Mouse (Mus musculus) liver, embryonic 14.5 days (tissue): ENCODE data around the gene Them7. TPM values are rescaled to one million over a fixed set of nuclear protein-coding genes. Genes with fewer than 3 reads are reported as not detected.

Source experiments
- ATAC-seq: fragments of 200-750 bp; cut with Nextera tagmentation; 2 replicates; pipeline ENCODE4 v1.8.0; 2017; ENCODE audit warnings: moderate number of reproducible peaks, mild to moderate bottlenecking, moderate library complexity; ENCODE audit not compliant: insufficient read depth
- DNase-seq, 3 experiments: peaks; one replicate each; pipeline ENCODE4 v3.0.0-alpha.2; 2012 to 2013; ENCODE audit warnings: low read depth in 3 of 3, low spot score in 3 of 3
- H3K27ac ChIP-seq: fragments of 300-500 bp; sonication (generic); 2 replicates; pipeline ENCODE4 v1.5.1; 2014; ENCODE audit warnings: moderate library complexity, mild to moderate bottlenecking, control low read depth, inconsistent platforms
- H3K27me3 ChIP-seq: fragments of 300-500 bp; sonication (generic); 2 replicates; pipeline ENCODE4 v1.6.1; 2014; ENCODE audit warnings: mild to moderate bottlenecking, low read length, moderate library complexity; ENCODE audit not compliant: control insufficient read depth, insufficient read depth
- H3K36me3 ChIP-seq: fragments of 300-500 bp; sonication (generic); replicated peaks from 2 replicates; pipeline ENCODE4 v1.6.1; 2014; ENCODE audit warnings: low read depth; ENCODE audit not compliant: control insufficient read depth, insufficient read depth
- H3K4me1 ChIP-seq, 2 experiments: fragments of 200-500 bp in 1 of 2; fragments of 300-500 bp in 1 of 2; sonication (generic) in 1 of 2; replicated peaks; 2 replicates each; pipeline ENCODE4 v1.6.1; 2012 to 2014; ENCODE audit warnings: antibody characterized with exemption in 1 of 2, inconsistent platforms in 1 of 2, low read length in 1 of 2; ENCODE audit not compliant: control insufficient read depth in 2 of 2, insufficient read depth in 2 of 2
- H3K4me2 ChIP-seq: fragments of 300-500 bp; sonication (generic); 2 replicates; pipeline ENCODE4 v1.6.1; 2014; ENCODE audit warnings: low read depth, mild to moderate bottlenecking, control low read depth, moderate library complexity
- H3K4me3 ChIP-seq, 2 experiments: fragments of 200-500 bp in 1 of 2; fragments of 300-500 bp in 1 of 2; sonication (generic) in 1 of 2; 2 replicates each; pipeline ENCODE4 v1.5.1; 2012 to 2014; ENCODE audit warnings: low read depth in 2 of 2, low read length in 2 of 2, mild to moderate bottlenecking in 2 of 2, control low read depth in 1 of 2, inconsistent platforms in 1 of 2, moderate library complexity in 1 of 2; ENCODE audit not compliant: insufficient read depth in 1 of 2
- H3K9ac ChIP-seq: fragments of 300-500 bp; sonication (generic); replicated peaks from 2 replicates; pipeline ENCODE4 v1.6.1; 2014; ENCODE audit warnings: mild to moderate bottlenecking, control low read depth, moderate library complexity
- H3K9me3 ChIP-seq: fragments of 300-500 bp; sonication (generic); 2 replicates; pipeline ENCODE4 v1.6.1; 2016; ENCODE audit warnings: low read length, mixed read lengths; ENCODE audit not compliant: control insufficient read depth
- CTCF ChIP-seq: IDR thresholded peaks from 2 replicates; pipeline ENCODE4 v1.5.1; 2016; ENCODE audit warnings: antibody characterized with exemption, low read depth, control low read depth
- EP300 ChIP-seq: IDR thresholded peaks from 2 replicates; pipeline ENCODE4 v1.6.1; 2016; ENCODE audit warnings: antibody characterized with exemption, low read depth
- WGBS: fragments of 180-500 bp; shearing (Covaris S2); extraction: QIAGEN DNeasy Blood & Tissue Kit; methylation state at CpG from one replicate; pipeline ENCODE4 v1.1.7; 2014; ENCODE audit not compliant: insufficient replicate concordance; 5-methylcytosine and 5-hydroxymethylcytosine counted together
- polyA plus RNA-seq, 2 experiments: library from polyadenylated mRNA; depleted of rRNA in 1 of 2; stranded (reverse) in 1 of 2; unstranded in 1 of 2; fragments of >200 nt; fragmentation: Nextera tagmentation in 1 of 2; extraction: Ambion mirVana in 1 of 2; gene quantifications; 2 replicates each; pipeline versions ENCODE4 v1.2.1 to v1.2.3; 2012 to 2014

The Them7 gene
- polyA plus RNA-seq, 2 experiments, result 0.67 to 1.5 TPM

DNA sequence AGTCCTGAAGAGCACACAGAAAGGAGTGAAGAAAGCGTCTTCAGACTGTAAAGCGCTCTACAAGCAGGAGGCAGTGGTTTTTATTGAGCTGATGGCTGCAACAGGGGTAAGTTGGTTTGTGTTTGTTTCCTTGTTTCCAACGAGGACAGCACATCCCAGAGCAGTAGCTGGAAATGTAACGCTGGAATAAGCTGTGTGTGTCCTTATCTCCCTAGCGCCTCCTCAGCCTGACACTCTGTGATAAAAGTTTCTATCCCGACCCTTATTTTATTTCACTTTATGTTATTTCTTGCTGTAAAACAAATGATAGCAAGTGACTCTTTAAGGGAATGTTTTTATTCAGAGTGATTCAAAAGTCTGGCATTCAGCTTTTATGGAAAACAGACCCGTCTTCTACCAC, 11.3 kb upstream of the Them7 start:
- WGBS, result 40% methylated on average over 7 of the region's 7 CpGs
- no peak for ATAC-seq
- Histone ChIP-seq H3K4me1 (no peaks in the 10 kb centered on the region), H3K4me3 (no peak overlapping the region), H3K4me2 (no peak overlapping the region), H3K27me3 (no peaks in the 10 kb centered on the region), H3K9me3 (no peaks in the 10 kb centered on the region), H3K27ac (no peak overlapping the region), H3K9ac (no peak overlapping the region), H3K36me3 (no peaks in the 10 kb centered on the region)
- DNase-seq, result no peak
- no peak for TF ChIP-seq CTCF
- TF ChIP-seq EP300, result no peak

DNA sequence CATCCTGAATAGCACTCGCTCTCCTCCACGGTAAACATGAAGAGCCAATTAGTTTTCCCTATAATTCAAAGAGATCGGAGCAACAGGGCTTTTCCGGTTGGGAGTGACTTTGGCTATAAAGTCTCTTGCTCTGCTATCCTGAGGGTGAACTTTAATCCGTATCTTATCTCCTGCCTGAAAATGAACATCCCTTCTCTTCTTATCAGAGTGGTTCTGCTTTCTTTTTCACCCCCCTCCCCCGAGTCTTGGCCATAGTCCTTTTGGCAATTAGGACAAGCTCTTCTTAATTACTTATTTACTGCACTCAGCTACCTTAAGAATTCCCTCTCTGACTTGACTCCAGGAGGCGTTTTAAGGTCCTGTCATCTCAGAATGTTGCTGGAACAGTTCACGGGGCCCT, 8.2 kb upstream of the Them7 start:
- H3K27me3 ChIP-seq, result no peaks in the 10 kb centered on the region
- 28% methylated on average over 8 of the region's 8 CpGs for WGBS
- no peak for TF ChIP-seq EP300
- no peak for TF ChIP-seq CTCF
- H3K36me3 ChIP-seq, result no peaks in the 10 kb centered on the region
- H3K4me2 ChIP-seq, result no peak overlapping the region
- no peak overlapping the region for H3K4me3 ChIP-seq
- H3K4me1 ChIP-seq, result no peaks in the 10 kb centered on the region
- H3K27ac ChIP-seq, result no peak overlapping the region
- ATAC-seq (no peak), DNase-seq (no peak)
- no peak overlapping the region for H3K9ac ChIP-seq
- no peaks in the 10 kb centered on the region for H3K9me3 ChIP-seq

GRCm38 (mm10) chr2:105219229-105219628, 4.9 kb upstream of the Them7 start:
- Histone ChIP-seq H3K9ac (no peak overlapping the region), H3K4me1 (no peaks in the 10 kb centered on the region), H3K4me3 (no peak overlapping the region), H3K27me3 (peaks cover 2% of the 10 kb centered on the region), H3K27ac (no peak overlapping the region), H3K36me3 (no peaks in the 10 kb centered on the region), H3K9me3 (no peaks in the 10 kb centered on the region), H3K4me2 (no peak overlapping the region)
- ATAC-seq (no peak), DNase-seq (no peak)
- no peak for TF ChIP-seq CTCF
- no peak for TF ChIP-seq EP300
- WGBS, result 51% methylated on average over 5 of the region's 5 CpGs

DNA sequence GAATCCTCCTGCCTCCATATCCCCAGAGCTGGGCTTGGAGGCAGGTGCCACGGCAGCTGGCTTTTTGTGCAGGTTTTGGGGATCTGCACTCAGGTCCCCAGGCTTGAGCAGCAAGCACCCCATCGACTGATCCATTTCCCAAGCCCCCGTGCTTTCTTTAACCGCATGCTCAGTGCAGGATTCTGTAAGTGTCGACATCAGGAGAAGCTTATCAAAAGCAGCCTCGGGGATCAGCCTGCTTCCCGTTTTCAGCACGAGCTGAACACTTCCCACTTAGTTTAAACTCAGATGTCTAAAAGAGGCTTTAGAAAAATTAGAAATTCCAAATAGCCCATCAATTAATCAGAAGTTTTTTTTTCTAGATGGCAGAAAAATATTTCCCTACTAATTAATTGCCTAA, 4.5 kb upstream of the Them7 start:
- TF ChIP-seq EP300 (no peak), CTCF (no peak)
- no peaks in the 10 kb centered on the region for H3K9me3 ChIP-seq
- H3K36me3 ChIP-seq, result no peaks in the 10 kb centered on the region
- no peak overlapping the region for H3K9ac ChIP-seq
- H3K27ac ChIP-seq, result no peak overlapping the region
- DNase-seq, result no peak
- peaks cover 0 to under 1% of the 10 kb centered on the region in 2 experiments; a peak in 1 of 4 replicates for H3K4me1 ChIP-seq
- no peak overlapping the region for H3K4me3 ChIP-seq
- WGBS, result 27% methylated on average over 8 of the region's 8 CpGs
- H3K4me2 ChIP-seq, result no peak overlapping the region
- peaks cover 3% of the 10 kb centered on the region for H3K27me3 ChIP-seq
- ATAC-seq, result no peak

DNA sequence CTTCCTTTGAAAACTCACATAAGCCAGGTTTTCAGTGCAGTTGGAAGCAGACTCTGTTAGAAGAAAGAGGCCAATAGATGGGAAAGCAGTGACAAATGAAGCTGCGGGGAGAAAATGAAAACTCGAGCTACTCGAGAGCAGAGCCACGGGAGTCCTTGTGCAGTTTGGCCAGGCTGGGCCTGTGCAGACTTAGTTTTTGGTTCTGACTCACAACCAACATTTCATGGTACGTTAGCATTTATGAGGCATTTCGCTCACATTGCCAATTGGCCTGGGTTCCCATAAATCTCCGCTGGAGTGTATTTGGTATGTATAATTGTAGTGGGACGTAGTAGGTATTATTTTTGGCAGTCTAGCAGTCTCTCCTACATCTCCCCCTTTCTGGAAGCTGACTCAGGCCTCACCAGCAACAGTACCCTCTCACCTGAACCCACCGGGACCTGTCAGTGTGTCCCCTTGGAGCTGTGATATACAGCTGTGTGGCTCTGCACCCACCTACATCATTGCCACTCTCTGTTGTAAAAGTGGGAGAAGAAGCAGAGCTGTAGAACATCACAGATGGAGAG, 3.3 kb upstream of the Them7 start:
- TF ChIP-seq CTCF, result no peak
- TF ChIP-seq EP300, result no peak
- Histone ChIP-seq H3K9ac (no peak overlapping the region), H3K4me1 (peaks cover 0 to 3% of the 10 kb centered on the region in 2 experiments; a peak in 1 of 4 replicates), H3K27me3 (peaks cover 3% of the 10 kb centered on the region), H3K4me3 (no peak overlapping the region), H3K27ac (no peak overlapping the region), H3K36me3 (no peaks in the 10 kb centered on the region), H3K4me2 (no peak overlapping the region), H3K9me3 (no peaks in the 10 kb centered on the region)
- WGBS, result 55% methylated on average over 9 of the region's 9 CpGs
- ATAC-seq (no peak), DNase-seq (no peak)
